ENCODE assay signal across 10 mouse cellular contexts in the genomic region with DNA sequence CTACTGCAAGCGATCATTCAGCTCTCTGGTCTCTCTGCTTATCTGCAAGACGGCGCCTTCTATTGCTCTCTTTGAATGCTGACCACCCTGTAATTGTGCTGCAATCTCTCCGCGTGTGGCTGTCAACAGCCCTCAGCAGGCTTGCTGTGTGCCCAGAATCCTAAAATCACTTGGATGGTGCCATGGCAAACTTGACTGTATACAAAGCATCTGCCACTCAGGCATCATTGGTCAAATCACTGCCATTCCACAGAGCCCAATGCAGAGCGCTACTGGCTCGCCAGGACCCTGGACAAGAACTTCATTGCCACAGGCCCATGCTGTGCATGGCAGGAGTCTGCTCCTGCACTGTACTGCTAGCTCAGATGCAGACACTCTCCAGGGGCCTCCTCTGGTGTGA.
DNase-seq lines count a peak whose midpoint lies in the region; ATAC-seq and TF ChIP-seq lines count a peak whose summit lies in the region.
"Had no signal": no experiment of that assay in that cellular context is flagged by ENCODE, and none has a peak within 500 bp of the region (broad histone marks: within the 10 kb centered on the region; RNA-seq: fewer than 3 reads in every experiment).

No protein-coding gene starts in this region.

- H3K4me1 ChIP-seq in forebrain, postnatal 0 days (ENCODE audit: insufficient read depth) = peaks cover 5% of the 10 kb centered on the region; the same call in 1 of the 2 replicates
- peaks cover 5% of the 10 kb centered on the region; the same call in 1 of the 2 replicates for H3K4me1 ChIP-seq in midbrain, embryonic 14.5 days (ENCODE audit: control insufficient read depth, insufficient read depth, low read length)
- H3K4me1 ChIP-seq: liver, embryonic 15.5 days had no signal

- H3K27ac ChIP-seq in forebrain, postnatal 0 days (ENCODE audit: low read depth, low read length) = no peak overlapping the region
- no peak overlapping the region for H3K27ac ChIP-seq in midbrain, embryonic 14.5 days (replicated peaks; ENCODE audit: low read depth, low read length)
- H3K27ac ChIP-seq: liver, embryonic 15.5 days had no signal

- peak; percentile 40 to 60 for DNase-seq in cerebellum, postnatal 10 days
- peak; percentile 13 for DNase-seq in ZHBTc4 (ENCODE audit: low read depth, low spot score)
- no peak for DNase-seq in forebrain, postnatal 0 days
- DNase-seq in midbrain, embryonic 14.5 days = peak; percentile 59
- no peak for DNase-seq in frontal cortex, postnatal 10 days (ENCODE audit: low spot score in 2 of 2)
- no peak for DNase-seq in gastrocnemius, postnatal 25 days
- DNase-seq in yolk sac, embryonic 10.5 days (ENCODE audit: low spot score) = no peak
- DNase-seq: gastrocnemius, postnatal 10 days had no signal

- H3K27me3 ChIP-seq in forebrain, postnatal 0 days (ENCODE audit: insufficient read depth, low read length) = no peaks in the 10 kb centered on the region
- no peaks in the 10 kb centered on the region for H3K27me3 ChIP-seq in midbrain, embryonic 14.5 days (ENCODE audit: control insufficient read depth, insufficient read depth, low read length)
- H3K27me3 ChIP-seq: liver, embryonic 15.5 days had no signal

- no peak for ATAC-seq in cerebellum, adult (ENCODE audit: insufficient number of reproducible peaks, low FRiP score, low TSS enrichment)
- ATAC-seq in forebrain, postnatal 0 days = peak; percentile 79
- peak; percentile 57; the same call in 1 of the 2 replicates for ATAC-seq in midbrain, embryonic 14.5 days (ENCODE audit: low FRiP score, low TSS enrichment)

- 15% methylated on average over 7 of the region's 7 CpGs for WGBS in forebrain, postnatal 0 days
- 17% methylated on average over 7 of the region's 7 CpGs for WGBS in midbrain, embryonic 14.5 days

- 0 out of 2 replicates have a peak overlapping the region, but pooled peaks have one; percentile 8 for H3K4me2 ChIP-seq in forebrain, postnatal 0 days (ENCODE audit: low read depth)
- H3K4me2 ChIP-seq in midbrain, embryonic 14.5 days (ENCODE audit: low read length) = no peak overlapping the region
- H3K4me2 ChIP-seq: liver, embryonic 15.5 days had no signal

- H3K9ac ChIP-seq in forebrain, postnatal 0 days = no peak overlapping the region
- H3K9ac ChIP-seq in midbrain, embryonic 14.5 days (replicated peaks; ENCODE audit: low read length) = no peak overlapping the region
- H3K9ac ChIP-seq: liver, embryonic 15.5 days had no signal

- TF ChIP-seq CTCF in forebrain, postnatal 0 days (IDR thresholded peaks at IDR 0.05; ENCODE audit: low read depth) = no peak

- H3K4me3 ChIP-seq in forebrain, postnatal 0 days (ENCODE audit: low read depth, low read length) = no peak overlapping the region
- H3K4me3 ChIP-seq in midbrain, embryonic 14.5 days (replicated peaks; ENCODE audit: low read depth, low read length) = no peak overlapping the region
- H3K4me3 ChIP-seq: liver, embryonic 15.5 days had no signal

- no peaks in the 10 kb centered on the region for H3K36me3 ChIP-seq in forebrain, postnatal 0 days (ENCODE audit: insufficient read depth)
- H3K36me3 ChIP-seq in midbrain, embryonic 14.5 days (ENCODE audit: control insufficient read depth, insufficient read depth, low read length) = no peaks in the 10 kb centered on the region
- H3K36me3 ChIP-seq: liver, embryonic 15.5 days had no signal

- H3K9me3 ChIP-seq in forebrain, postnatal 0 days (ENCODE audit: low read length) = no peaks in the 10 kb centered on the region
- H3K9me3 ChIP-seq in midbrain, embryonic 14.5 days (ENCODE audit: control insufficient read depth, low read length) = no peaks in the 10 kb centered on the region
- H3K9me3 ChIP-seq: liver, embryonic 15.5 days had no signal

Comparison
In these comparisons a context has a peak if more than half of its experiments do, and no peak if none do; other contexts are left out.
1. DNase-seq: peak in cerebellum, postnatal 10 days (2 of 2), ZHBTc4 (single experiment) and midbrain, embryonic 14.5 days (single experiment); none in forebrain, postnatal 0 days (single experiment), frontal cortex, postnatal 10 days (0 of 2), gastrocnemius, postnatal 25 days (single experiment) and yolk sac, embryonic 10.5 days (single experiment).